Mouse (Mus musculus): ENCODE data around the gene Hells. TPM values are rescaled to one million over a fixed set of nuclear protein-coding genes. Genes with fewer than 3 reads are reported as not detected.
A peak's percentile ranks its signal among the peaks of the same experiment; 100 is the strongest.

Gene Hells
- polyA plus RNA-seq (2014; fragmentation: Nextera tagmentation; extraction: Ambion mirVana) = 25.4 and 27.8 TPM in 2 replicates

DNA sequence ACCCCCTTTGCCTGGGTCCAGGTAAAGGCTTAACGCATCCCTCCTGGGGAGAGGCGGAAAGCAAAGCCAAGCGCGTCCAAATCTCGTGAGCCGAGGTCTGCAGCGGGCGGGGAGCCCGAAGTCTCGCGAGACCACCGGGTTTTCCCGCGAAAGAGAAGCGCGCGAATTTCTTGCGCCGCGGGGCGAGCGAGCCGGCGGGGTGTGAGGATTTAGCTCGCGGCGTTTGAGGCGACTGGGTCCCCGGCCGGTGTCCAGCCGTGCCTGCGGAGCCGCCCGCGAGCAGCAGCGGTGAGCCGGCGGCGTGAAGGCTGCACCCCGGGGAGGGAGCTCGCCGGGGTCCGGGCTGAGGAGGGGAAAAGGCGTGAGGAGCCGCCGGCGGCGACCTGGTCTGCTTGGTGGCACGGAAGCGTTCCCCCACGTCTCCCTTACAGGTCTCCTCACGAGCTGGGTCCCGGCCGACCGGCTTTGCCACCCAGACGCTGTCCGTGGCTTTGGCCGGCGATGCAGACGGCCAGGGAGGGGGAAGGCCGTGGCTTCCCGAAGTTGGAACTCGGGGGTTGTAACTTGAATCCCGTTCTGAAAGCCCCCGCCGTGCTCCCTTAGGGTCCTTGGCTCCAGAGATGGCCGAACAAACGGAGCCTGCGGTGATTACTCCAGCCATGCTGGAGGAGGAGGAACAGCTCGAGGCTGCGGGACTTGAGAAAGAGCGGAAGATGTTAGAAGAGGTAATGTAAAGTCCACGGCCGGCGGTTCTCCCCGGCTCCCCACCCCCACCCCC, at the start of gene Hells:
Hells (plus strand) TSS at position 128 of the 778 bp plus-strand sequence.
- peaks cover 4% of the 10 kb centered on the region; the same call in 1 of the 2 replicates for H3K4me1 ChIP-seq (ENCODE audit: control insufficient read depth, insufficient read depth, low read length)
- DNase-seq (ENCODE audit: low spot score) (peak; percentile 95), ATAC-seq (peak; percentile 95)
- H3K4me3 ChIP-seq (ENCODE audit: low read depth, low read length) = peak within 1 kb of the TSS; percentile 82
- H3K4me2 ChIP-seq (ENCODE audit: low read length) = peak within 1 kb of the TSS; percentile 97
- no peaks in the 10 kb centered on the region for H3K27me3 ChIP-seq (replicated peaks; ENCODE audit: control insufficient read depth, insufficient read depth, low read length)
- peak within 1 kb of the TSS; percentile 46; the same call in 1 of the 2 replicates for H3K27ac ChIP-seq (ENCODE audit: low read depth, low read length)
- H3K9ac ChIP-seq (ENCODE audit: low read length) = peak within 1 kb of the TSS; percentile 91
- H3K9me3 ChIP-seq (replicated peaks; ENCODE audit: control insufficient read depth, low read length) = no peaks in the 10 kb centered on the region
- 0 out of 2 replicates have a peak, but pooled peaks cover 5% of the 10 kb centered on the region for H3K36me3 ChIP-seq (ENCODE audit: control insufficient read depth, insufficient read depth, low read length)
- under 1% methylated on average over 76 of the region's 76 CpGs for WGBS

DNA sequence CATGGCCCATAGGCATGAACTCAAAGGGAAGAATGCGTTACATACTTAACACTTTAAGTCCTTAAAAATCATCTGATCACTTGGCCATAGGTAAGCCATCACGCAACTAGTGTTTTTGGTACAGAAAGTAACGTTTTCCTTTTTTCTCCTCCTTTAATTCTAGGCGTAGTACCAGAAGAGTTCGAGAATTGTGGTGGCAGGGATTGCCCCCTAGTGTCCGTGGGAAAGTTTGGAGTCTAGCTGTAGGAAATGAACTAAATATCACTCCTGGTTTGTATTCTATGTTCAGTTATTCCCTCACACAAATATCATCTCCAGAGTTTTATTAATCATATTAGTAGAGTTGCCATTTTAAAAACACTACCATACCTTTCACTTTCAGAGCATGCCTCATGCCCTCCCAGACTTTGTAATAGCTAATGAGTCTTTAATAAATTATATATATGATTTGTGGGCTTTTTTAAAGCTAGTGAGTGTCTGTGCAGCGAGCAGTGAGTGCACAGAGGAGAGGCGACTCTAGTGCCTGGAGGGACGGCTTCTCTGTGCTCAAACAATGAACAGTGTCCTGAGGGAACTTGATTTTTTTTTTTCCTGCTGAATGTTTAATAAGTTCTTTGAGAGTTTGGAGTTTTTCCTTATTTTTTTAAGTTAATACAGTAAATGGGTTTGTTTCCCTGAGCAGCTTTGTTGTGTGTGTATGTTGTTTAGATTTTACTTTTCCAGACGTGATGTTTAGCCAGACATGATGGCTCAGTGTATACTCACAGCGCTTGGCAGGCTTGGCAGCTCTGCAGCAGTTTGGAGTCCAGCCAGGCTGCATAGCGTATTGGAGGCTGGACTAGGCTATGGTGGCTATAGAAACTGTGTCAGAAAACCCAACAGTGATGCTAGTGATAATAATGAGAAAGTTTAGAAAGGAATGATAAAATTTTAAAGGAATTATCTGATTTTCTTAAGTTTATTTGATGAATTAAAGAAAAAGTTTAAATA, 29.3 kb upstream of the Hells start:
- ATAC-seq = peak; percentile 93
- peak; percentile 89 for DNase-seq (ENCODE audit: low spot score)
- no peak overlapping the region for H3K27ac ChIP-seq (ENCODE audit: low read depth, low read length)
- H3K4me1 ChIP-seq (ENCODE audit: control insufficient read depth, insufficient read depth, low read length) = no peaks in the 10 kb centered on the region
- H3K27me3 ChIP-seq (replicated peaks; ENCODE audit: control insufficient read depth, insufficient read depth, low read length) = no peaks in the 10 kb centered on the region
- no peak overlapping the region for H3K9ac ChIP-seq (ENCODE audit: low read length)
- WGBS = 52% methylated on average over 12 of the region's 12 CpGs
- no peaks in the 10 kb centered on the region for H3K36me3 ChIP-seq (ENCODE audit: control insufficient read depth, insufficient read depth, low read length)
- no peak overlapping the region for H3K4me2 ChIP-seq (ENCODE audit: low read length)
- no peaks in the 10 kb centered on the region for H3K9me3 ChIP-seq (replicated peaks; ENCODE audit: control insufficient read depth, low read length)
- no peak overlapping the region for H3K4me3 ChIP-seq (ENCODE audit: low read depth, low read length)

- H3K9me3 ChIP-seq (replicated peaks; ENCODE audit: control insufficient read depth, low read length) = no peaks in the 10 kb centered on the region
- H3K4me2 ChIP-seq (ENCODE audit: low read length) = no peak overlapping the region
- H3K4me1 ChIP-seq (ENCODE audit: control insufficient read depth, insufficient read depth, low read length) = no peaks in the 10 kb centered on the region
- no peak overlapping the region for H3K27ac ChIP-seq (ENCODE audit: low read depth, low read length)
- DNase-seq (ENCODE audit: low spot score) = no peak
- no peak for ATAC-seq
- H3K4me3 ChIP-seq (ENCODE audit: low read depth, low read length) = no peak overlapping the region
- WGBS = 92% methylated on average over 5 of the region's 5 CpGs
- no peak overlapping the region for H3K9ac ChIP-seq (ENCODE audit: low read length)
- H3K27me3 ChIP-seq (replicated peaks; ENCODE audit: control insufficient read depth, insufficient read depth, low read length) = no peaks in the 10 kb centered on the region
- no peaks in the 10 kb centered on the region for H3K36me3 ChIP-seq (ENCODE audit: control insufficient read depth, insufficient read depth, low read length)
These were observed 28.2 kb upstream of the Hells start for GRCm38 (mm10) chr19:38902501-38902900.

GRCm38 (mm10) chr19:38913786-38914185, 16.9 kb upstream of the Hells start:
- no peak for ATAC-seq
- Histone ChIP-seq H3K27me3 (replicated peaks; ENCODE audit: control insufficient read depth, insufficient read depth, low read length) (no peaks in the 10 kb centered on the region), H3K9me3 (replicated peaks; ENCODE audit: control insufficient read depth, low read length) (no peaks in the 10 kb centered on the region), H3K4me2 (ENCODE audit: low read length) (no peak overlapping the region), H3K4me3 (ENCODE audit: low read depth, low read length) (no peak overlapping the region), H3K4me1 (ENCODE audit: control insufficient read depth, insufficient read depth, low read length) (no peaks in the 10 kb centered on the region), H3K9ac (ENCODE audit: low read length) (no peak overlapping the region), H3K27ac (ENCODE audit: low read depth, low read length) (no peak overlapping the region), H3K36me3 (ENCODE audit: control insufficient read depth, insufficient read depth, low read length) (peaks cover 17% of the 10 kb centered on the region; the same call in 1 of the 2 replicates)
- no peak for DNase-seq (ENCODE audit: low spot score)
- WGBS = 90% methylated on average over 9 of the region's 9 CpGs

GRCm38 (mm10) chr19:38914926-38915325, 15.8 kb upstream of the Hells start:
- Histone ChIP-seq H3K4me2 (ENCODE audit: low read length) (no peak overlapping the region), H3K4me3 (ENCODE audit: low read depth, low read length) (no peak overlapping the region), H3K27ac (ENCODE audit: low read depth, low read length) (no peak overlapping the region), H3K9ac (ENCODE audit: low read length) (no peak overlapping the region), H3K9me3 (replicated peaks; ENCODE audit: control insufficient read depth, low read length) (no peaks in the 10 kb centered on the region), H3K4me1 (ENCODE audit: control insufficient read depth, insufficient read depth, low read length) (no peaks in the 10 kb centered on the region), H3K36me3 (ENCODE audit: control insufficient read depth, insufficient read depth, low read length) (peaks cover 17% of the 10 kb centered on the region; the same call in 1 of the 2 replicates), H3K27me3 (replicated peaks; ENCODE audit: control insufficient read depth, insufficient read depth, low read length) (no peaks in the 10 kb centered on the region)
- whole genome bisulfite sequencing = 95% methylated on average over 15 of the region's 15 CpGs
- ATAC-seq (no peak), DNase-seq (ENCODE audit: low spot score) (no peak)

- H3K9ac ChIP-seq (ENCODE audit: low read length) = no peak overlapping the region
- H3K9me3 ChIP-seq (replicated peaks; ENCODE audit: control insufficient read depth, low read length) = no peaks in the 10 kb centered on the region
- no peaks in the 10 kb centered on the region for H3K4me1 ChIP-seq (ENCODE audit: control insufficient read depth, insufficient read depth, low read length)
- WGBS = 47% methylated on average over 3 of the region's 3 CpGs
- no peak overlapping the region for H3K27ac ChIP-seq (ENCODE audit: low read depth, low read length)
- no peak overlapping the region for H3K4me3 ChIP-seq (ENCODE audit: low read depth, low read length)
- DNase-seq (ENCODE audit: low spot score) = peak; percentile 48
- no peak for ATAC-seq
- H3K4me2 ChIP-seq (ENCODE audit: low read length) = no peak overlapping the region
- H3K27me3 ChIP-seq (replicated peaks; ENCODE audit: control insufficient read depth, insufficient read depth, low read length) = no peaks in the 10 kb centered on the region
- H3K36me3 ChIP-seq (ENCODE audit: control insufficient read depth, insufficient read depth, low read length) = peaks cover 17% of the 10 kb centered on the region; the same call in 1 of the 2 replicates
These were observed 15.0 kb upstream of the Hells start for GRCm38 (mm10) chr19:38915677-38916076.

DNA sequence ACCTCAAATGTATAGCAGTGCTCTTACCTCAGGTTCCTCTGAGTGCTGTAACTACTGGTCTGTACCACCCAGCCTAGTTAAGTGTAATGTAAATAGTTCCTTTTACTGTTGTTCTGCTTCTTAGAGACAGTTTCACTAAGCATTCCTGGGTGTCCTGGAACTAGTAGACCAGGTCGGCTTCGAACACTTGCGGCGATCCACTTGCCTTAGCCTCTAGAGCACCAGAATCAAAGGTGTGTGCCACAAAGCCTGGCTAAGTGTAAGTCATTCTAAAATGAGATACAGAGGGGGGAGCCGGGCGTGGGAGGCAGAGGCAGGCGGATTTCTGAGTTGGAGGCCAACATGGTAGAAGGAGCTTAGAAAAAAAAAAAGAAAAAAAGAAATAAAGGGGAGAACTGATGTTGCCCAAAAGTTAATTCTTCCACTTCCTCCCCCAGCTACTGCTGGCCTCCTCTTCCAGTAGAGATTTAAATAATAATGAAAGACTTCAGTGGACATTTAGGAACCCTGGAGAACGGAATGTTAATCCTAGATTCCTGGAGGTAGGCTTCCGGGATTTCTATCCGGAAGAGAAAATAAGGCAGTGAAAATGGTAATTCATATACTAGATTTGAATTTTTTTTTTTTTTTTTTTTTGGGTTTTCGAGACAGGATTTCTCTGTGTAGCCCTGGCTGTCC, 2.1 kb upstream of the Hells start:
- Histone ChIP-seq H3K9me3 (replicated peaks; ENCODE audit: control insufficient read depth, low read length) (no peaks in the 10 kb centered on the region), H3K4me1 (ENCODE audit: control insufficient read depth, insufficient read depth, low read length) (peaks cover 4% of the 10 kb centered on the region; the same call in 1 of the 2 replicates), H3K4me2 (ENCODE audit: low read length) (no peak overlapping the region), H3K4me3 (ENCODE audit: low read depth, low read length) (no peak overlapping the region), H3K36me3 (ENCODE audit: control insufficient read depth, insufficient read depth, low read length) (no peaks in the 10 kb centered on the region), H3K27me3 (replicated peaks; ENCODE audit: control insufficient read depth, insufficient read depth, low read length) (no peaks in the 10 kb centered on the region), H3K27ac (ENCODE audit: low read depth, low read length) (no peak overlapping the region), H3K9ac (ENCODE audit: low read length) (no peak overlapping the region)
- ATAC-seq (no peak), DNase-seq (ENCODE audit: low spot score) (no peak)
- WGBS = 89% methylated on average over 10 of the region's 11 CpGs

GRCm38 (mm10) chr19:38929471-38930251, 1.1 kb upstream of the Hells start:
- WGBS = 72% methylated on average over 13 of the region's 13 CpGs
- Histone ChIP-seq H3K36me3 (ENCODE audit: control insufficient read depth, insufficient read depth, low read length) (no peaks in the 10 kb centered on the region), H3K4me2 (ENCODE audit: low read length) (peak overlapping the region; percentile 97), H3K4me3 (ENCODE audit: low read depth, low read length) (peak overlapping the region; percentile 82), H3K27ac (ENCODE audit: low read depth, low read length) (no peak overlapping the region), H3K4me1 (ENCODE audit: control insufficient read depth, insufficient read depth, low read length) (peaks cover 4% of the 10 kb centered on the region; the same call in 1 of the 2 replicates), H3K27me3 (replicated peaks; ENCODE audit: control insufficient read depth, insufficient read depth, low read length) (no peaks in the 10 kb centered on the region), H3K9me3 (replicated peaks; ENCODE audit: control insufficient read depth, low read length) (no peaks in the 10 kb centered on the region), H3K9ac (ENCODE audit: low read length) (peak overlapping the region; percentile 91)
- DNase-seq (ENCODE audit: low spot score) (peak; percentile 4), ATAC-seq (no peak)
